Mouse (Mus musculus) cortical plate, adult 2 months (tissue): Measurements from ENCODE around the gene Emc3.

Experiments used
- CTCF ChIP-seq: fragments of 200-500 bp; IDR thresholded peaks from 2 replicates; pipeline ENCODE4 v1.5.1; 2011; ENCODE audit warnings: mild to moderate bottlenecking, control low read depth, low read length; ENCODE audit not compliant: insufficient read depth; ENCODE audit errors: extremely low read depth
- POLR2A ChIP-seq: fragments of 200-500 bp; IDR thresholded peaks from 2 replicates; pipeline ENCODE4 v1.6.1; 2011; ENCODE audit warnings: mild to moderate bottlenecking, low read length, control low read depth; ENCODE audit not compliant: insufficient read depth; ENCODE audit errors: extremely low read depth

DNA sequence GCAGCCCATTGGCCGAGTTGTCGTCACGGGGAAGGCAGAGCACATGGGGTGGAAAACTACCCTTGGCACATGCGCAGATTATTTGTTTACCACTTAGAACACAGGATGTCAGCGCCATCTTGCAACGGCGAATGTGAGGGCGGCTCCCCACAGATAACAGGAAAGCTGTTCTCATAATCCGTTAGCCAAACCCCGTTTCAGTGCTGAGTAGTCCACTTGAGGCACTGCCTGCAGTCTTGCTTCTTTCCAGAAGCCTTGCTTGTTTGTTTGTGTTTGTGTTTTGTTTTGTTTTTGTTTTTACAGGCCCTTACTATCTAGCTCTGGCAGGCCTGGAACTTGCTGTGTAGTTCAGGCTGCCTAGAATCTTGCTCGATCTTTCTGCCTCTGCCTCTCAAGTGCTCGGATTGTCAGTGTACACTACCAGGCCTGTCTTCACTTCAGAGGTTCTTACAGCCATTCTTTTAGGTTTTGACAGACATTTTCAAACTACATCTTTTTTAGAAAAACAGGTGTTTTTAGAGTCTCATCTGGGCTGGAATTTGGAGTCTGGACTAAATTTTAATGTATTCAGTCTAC is 12.5 kb upstream of the Emc3 start:
- TF ChIP-seq CTCF (no peak), POLR2A (no peak)
